Mouse (Mus musculus) kidney, postnatal 0 days (tissue): ENCODE data around the gene Prlr. TPM values are rescaled to one million over a fixed set of nuclear protein-coding genes. Genes with fewer than 3 reads are reported as not detected.
A peak's percentile ranks its signal among the peaks of the same experiment; 100 is the strongest.

ENCODE experiments used
- ATAC-seq: fragments of 200-750 bp; cut with Nextera tagmentation; replicated peaks from 2 replicates; pipeline ENCODE4 v1.8.0; 2017; ENCODE audit warnings: low read depth, moderate number of reproducible peaks, moderate TSS enrichment, moderate library complexity; ENCODE audit not compliant: low FRiP score
- DNase-seq: peaks from one replicate; pipeline ENCODE4 v3.0.0-alpha.2; 2016; ENCODE audit warnings: low spot score
- H3K27ac ChIP-seq: fragments of 300-500 bp; sonication (generic); 2 replicates; pipeline ENCODE4 v1.5.1; 2014; ENCODE audit warnings: mild to moderate bottlenecking
- H3K27me3 ChIP-seq: fragments of 300-500 bp; sonication (generic); 2 replicates; pipeline ENCODE4 v1.6.1; 2014; ENCODE audit warnings: low read length, mixed read lengths; ENCODE audit not compliant: insufficient read depth
- H3K36me3 ChIP-seq: fragments of 300-500 bp; sonication (generic); 2 replicates; pipeline ENCODE4 v1.6.1; 2014; ENCODE audit warnings: low read length, mixed read lengths; ENCODE audit not compliant: insufficient read depth
- H3K4me1 ChIP-seq: fragments of 300-500 bp; sonication (generic); replicated peaks from 2 replicates; pipeline ENCODE4 v1.6.1; 2014; ENCODE audit warnings: antibody characterized with exemption, low read length, mixed read lengths; ENCODE audit not compliant: insufficient read depth
- H3K4me2 ChIP-seq: fragments of 300-500 bp; sonication (generic); 2 replicates; pipeline ENCODE4 v1.6.1; 2014; ENCODE audit warnings: mild to moderate bottlenecking, low read length, moderate library complexity, mixed read lengths
- H3K4me3 ChIP-seq: fragments of 300-500 bp; sonication (generic); replicated peaks from 2 replicates; pipeline ENCODE4 v1.5.1; 2014; ENCODE audit warnings: low read depth, low read length
- H3K9ac ChIP-seq: fragments of 300-500 bp; sonication (generic); 2 replicates; pipeline ENCODE4 v1.6.1; 2014; ENCODE audit warnings: low read depth, low read length
- H3K9me3 ChIP-seq: fragments of 300-500 bp; sonication (generic); replicated peaks from 2 replicates; pipeline ENCODE4 v1.6.1; 2016; ENCODE audit warnings: low read length, inconsistent platforms, mixed read lengths
- CTCF ChIP-seq: IDR thresholded peaks from 2 replicates; pipeline ENCODE4 v1.5.1; 2016; ENCODE audit warnings: antibody characterized with exemption, low read depth, mild to moderate bottlenecking, moderate library complexity
- WGBS: fragments of 180-500 bp; shearing (Covaris S2); extraction: QIAGEN DNeasy Blood & Tissue Kit; methylation state at CpG from one replicate; pipeline ENCODE4 v1.1.7; 2014; 5-methylcytosine and 5-hydroxymethylcytosine counted together
- polyA plus RNA-seq: library from polyadenylated mRNA; unstranded; fragments of >200 nt; fragmentation: Nextera tagmentation; extraction: Ambion mirVana; gene quantifications from 2 replicates; pipeline ENCODE4 v1.2.1, GENCODE M21; 2015

The Prlr gene
- polyA plus RNA-seq, 1 experiment from 2014 or later: 6.9 TPM

GRCm38 (mm10) chr15:10216189-10216588 is 39.2 kb downstream of the Prlr start:
- H3K4me1 ChIP-seq: no peaks in the 10 kb centered on the region
- ATAC-seq (no peak), DNase-seq (peak; percentile 15)
- H3K27me3 ChIP-seq: no peaks in the 10 kb centered on the region
- H3K27ac ChIP-seq: no peak overlapping the region
- no peak overlapping the region for H3K4me3 ChIP-seq
- TF ChIP-seq CTCF: no peak
- no peak overlapping the region for H3K4me2 ChIP-seq
- WGBS: 77% methylated on average over 4 of the region's 4 CpGs
- no peaks in the 10 kb centered on the region for H3K9me3 ChIP-seq
- no peak overlapping the region for H3K9ac ChIP-seq
- no peaks in the 10 kb centered on the region for H3K36me3 ChIP-seq

GRCm38 (mm10) chr15:10223614-10224155 is 46.6 kb downstream of the Prlr start:
- H3K4me2 ChIP-seq: no peak overlapping the region
- DNase-seq (no peak), ATAC-seq (no peak; the same call in 1 of the 2 replicates)
- H3K27me3 ChIP-seq: no peaks in the 10 kb centered on the region
- no peaks in the 10 kb centered on the region for H3K9me3 ChIP-seq
- no peak overlapping the region for H3K4me3 ChIP-seq
- WGBS: 67% methylated on average over 4 of the region's 4 CpGs
- H3K36me3 ChIP-seq: no peaks in the 10 kb centered on the region
- H3K27ac ChIP-seq: no peak overlapping the region
- H3K9ac ChIP-seq: no peak overlapping the region
- TF ChIP-seq CTCF: no peak
- no peaks in the 10 kb centered on the region for H3K4me1 ChIP-seq

GRCm38 (mm10) chr15:10225701-10226100 is 48.7 kb downstream of the Prlr start:
- Histone ChIP-seq H3K9me3 (no peaks in the 10 kb centered on the region), H3K4me1 (no peaks in the 10 kb centered on the region), H3K4me2 (no peak overlapping the region), H3K4me3 (no peak overlapping the region), H3K27ac (no peak overlapping the region), H3K27me3 (no peaks in the 10 kb centered on the region), H3K36me3 (no peaks in the 10 kb centered on the region), H3K9ac (no peak overlapping the region)
- ATAC-seq: peak; percentile 75
- WGBS: 67% methylated on average over 4 of the region's 4 CpGs
- TF ChIP-seq CTCF: peak; percentile 6; the same call in 1 of the 2 replicates
- DNase-seq: peak; percentile 33

GRCm38 (mm10) chr15:10228636-10229035 is 51.6 kb downstream of the Prlr start:
- Histone ChIP-seq H3K4me2 (no peak overlapping the region), H3K9ac (no peak overlapping the region), H3K27me3 (no peaks in the 10 kb centered on the region), H3K36me3 (no peaks in the 10 kb centered on the region), H3K4me3 (no peak overlapping the region), H3K27ac (no peak overlapping the region), H3K9me3 (no peaks in the 10 kb centered on the region), H3K4me1 (no peaks in the 10 kb centered on the region)
- no peak for DNase-seq
- WGBS: 78% methylated on average over 2 of the region's 2 CpGs
- no peak for TF ChIP-seq CTCF
- ATAC-seq: no peak

GRCm38 (mm10) chr15:10235977-10236376 is 58.9 kb downstream of the Prlr start:
- Histone ChIP-seq H3K4me3 (no peak overlapping the region), H3K4me1 (no peaks in the 10 kb centered on the region), H3K4me2 (no peak overlapping the region), H3K9me3 (no peaks in the 10 kb centered on the region), H3K36me3 (no peaks in the 10 kb centered on the region), H3K9ac (no peak overlapping the region), H3K27me3 (no peaks in the 10 kb centered on the region), H3K27ac (no peak overlapping the region)
- ATAC-seq: no peak
- TF ChIP-seq CTCF: no peak
- WGBS: 82% methylated on average over 5 of the region's 5 CpGs
- DNase-seq: no peak

GRCm38 (mm10) chr15:10236812-10237211 is 59.8 kb downstream of the Prlr start:
- ATAC-seq (no peak), DNase-seq (no peak)
- H3K36me3 ChIP-seq: no peaks in the 10 kb centered on the region
- H3K9ac ChIP-seq: no peak overlapping the region
- H3K27ac ChIP-seq: no peak overlapping the region
- no peak for TF ChIP-seq CTCF
- H3K4me3 ChIP-seq: no peak overlapping the region
- no peaks in the 10 kb centered on the region for H3K4me1 ChIP-seq
- H3K27me3 ChIP-seq: no peaks in the 10 kb centered on the region
- WGBS: 84% methylated on average over 3 of the region's 3 CpGs
- no peak overlapping the region for H3K4me2 ChIP-seq
- H3K9me3 ChIP-seq: no peaks in the 10 kb centered on the region

- no peak for ATAC-seq
- Histone ChIP-seq H3K36me3 (no peaks in the 10 kb centered on the region), H3K4me1 (no peaks in the 10 kb centered on the region), H3K4me2 (no peak overlapping the region), H3K27me3 (no peaks in the 10 kb centered on the region), H3K9me3 (no peaks in the 10 kb centered on the region), H3K27ac (no peak overlapping the region), H3K4me3 (no peak overlapping the region), H3K9ac (no peak overlapping the region)
- no peak for DNase-seq
- 89% methylated on average over 8 of the region's 8 CpGs for WGBS
- TF ChIP-seq CTCF: no peak
Measured at GRCm38 (mm10) chr15:10238454-10238853, 61.4 kb downstream of the Prlr start.
